Mouse (Mus musculus): ENCODE data around the gene Slc35b2. TPM values are rescaled to one million over a fixed set of nuclear protein-coding genes. Genes with fewer than 3 reads are reported as not detected.

The Slc35b2 gene
- total and polyA plus RNA-seq, 3 experiments, result 57.2 to 101 (median 73.9) TPM

GRCm38 (mm10) chr17:45582715-45583355 lies 19.2 kb downstream of the Slc35b2 start (continued):
- TF ChIP-seq HCFC1 (IDR thresholded peaks at IDR 0.05; ENCODE audit: low read depth, low read length) (peak; percentile 23; the same call in 1 of the 2 replicates), ZC3H11A (IDR thresholded peaks at IDR 0.05; ENCODE audit: low read depth, low read length) (no peak), ELF1 (IDR thresholded peaks at IDR 0.05; ENCODE audit: low read depth, low read length) (no peak), JUN (IDR thresholded peaks at IDR 0.05; ENCODE audit: insufficient read depth, low read depth, low read length) (no peak), ZKSCAN1 (IDR thresholded peaks at IDR 0.05; ENCODE audit: borderline replicate concordance, low read depth, low read length) (no peak), SMC3 (IDR thresholded peaks at IDR 0.05; ENCODE audit: low read depth, low read length) (peak; percentile 85), JUND (conservative IDR thresholded peaks at IDR 0.05; ENCODE audit: low read depth, low read length) (peak; percentile 56), SIN3A (IDR thresholded peaks at IDR 0.05; ENCODE audit: low read length) (0 out of 2 replicates have a peak, but pooled peaks have one; percentile 41)

GRCm38 (mm10) chr17:45584096-45584896 lies 20.6 kb downstream of the Slc35b2 start:
- Histone ChIP-seq H3K4me3 (replicated peaks in 1 of 3; ENCODE audit: low read depth in 2 of 3, low read length in 2 of 3, poor library complexity in 1 of 3) (no peak overlapping the region), H3K9me3 (replicated peaks; ENCODE audit: low read length) (peaks cover 10% of the 10 kb centered on the region), H3K4me1 (ENCODE audit: control insufficient read depth in 1 of 2, insufficient read depth in 2 of 2) (peaks cover 8 to 51% of the 10 kb centered on the region in 2 experiments), H3K79me2 (replicated peaks; ENCODE audit: control insufficient read depth, extremely low read depth, insufficient read depth, poor library complexity, severe bottlenecking) (no peaks in the 10 kb centered on the region), H3K36me3 (replicated peaks in 1 of 2; ENCODE audit: control insufficient read depth in 1 of 2, insufficient read depth in 1 of 2, low read length in 1 of 2) (peaks cover 21 to 49% of the 10 kb centered on the region in 2 experiments), H3K27me3 (replicated peaks) (no peaks in the 10 kb centered on the region), H3K9ac (ENCODE audit: insufficient read depth, low read depth) (no peak overlapping the region), H3K27ac (ENCODE audit: insufficient read depth, low read depth) (no peak overlapping the region), H3K4me2 (ENCODE audit: insufficient read depth, low read depth, poor library complexity, severe bottlenecking) (no peak overlapping the region)
- dilution Hi-C loops (cut with MboI; ENCODE audit: extremely low pct_ligation_motif_present, extremely low pct_unique_long_range_greater_than_20kb, low sequenced_read_pairs), result no loop called here
- TF ChIP-seq EP300 (IDR thresholded peaks at IDR 0.05; ENCODE audit: low read length) (no peak), IRF4 (IDR thresholded peaks at IDR 0.05; ENCODE audit: low read depth, low read length) (no peak), MYC (IDR thresholded peaks at IDR 0.05; ENCODE audit: low read depth, low read length) (no peak)
- DNase-seq (ENCODE audit: extremely low read depth), result peak; percentile 43
- in situ Hi-C loops (cut with MboI; ENCODE audit: low pct_ligation_motif_present, low pct_unique_long_range_greater_than_20kb, low sequenced_read_pairs), result no loop called here

- no peaks in the 10 kb centered on the region for H3K27me3 ChIP-seq (replicated peaks)
- H3K4me2 ChIP-seq (ENCODE audit: insufficient read depth, low read depth, poor library complexity, severe bottlenecking), result no peak overlapping the region
- TF ChIP-seq SMC3 (IDR thresholded peaks at IDR 0.05; ENCODE audit: low read depth, low read length) (peak; percentile 73), CTCF (conservative IDR thresholded peaks at IDR 0.05 in 1 of 2, IDR thresholded peaks at IDR 0.05 in 1 of 2; ENCODE audit: low read depth in 2 of 2, low read length in 2 of 2) (peak; percentile 73 to 89), CHD2 (IDR thresholded peaks at IDR 0.05; ENCODE audit: low read length) (no peak), ZMIZ1 (IDR thresholded peaks at IDR 0.05; ENCODE audit: low read depth, low read length) (no peak), RAD21 (IDR thresholded peaks at IDR 0.05; ENCODE audit: low read depth, low read length) (peak; percentile 77)
- in situ Hi-C loops (cut with MboI; ENCODE audit: low pct_ligation_motif_present, low pct_unique_long_range_greater_than_20kb, low sequenced_read_pairs), result loop anchor here (5.0 kb wide), 2 partner anchors 42 to 132 kb away; no protein-coding TSS in a partner anchor
- no peak overlapping the region for H3K9ac ChIP-seq (ENCODE audit: insufficient read depth, low read depth)
- H3K4me3 ChIP-seq (replicated peaks in 1 of 3; ENCODE audit: low read depth in 2 of 3, low read length in 2 of 3, poor library complexity in 1 of 3), result no peak overlapping the region
- H3K4me1 ChIP-seq (ENCODE audit: control insufficient read depth in 1 of 2, insufficient read depth in 2 of 2), result peaks cover 8 to 48% of the 10 kb centered on the region in 2 experiments
- peak; percentile 63 for DNase-seq (ENCODE audit: extremely low read depth)
- H3K27ac ChIP-seq (ENCODE audit: insufficient read depth, low read depth), result no peak overlapping the region
- H3K36me3 ChIP-seq (replicated peaks in 1 of 2; ENCODE audit: control insufficient read depth in 1 of 2, insufficient read depth in 1 of 2, low read length in 1 of 2), result peaks cover 28 to 57% of the 10 kb centered on the region in 2 experiments
- dilution Hi-C loops (cut with MboI; ENCODE audit: extremely low pct_ligation_motif_present, extremely low pct_unique_long_range_greater_than_20kb, low sequenced_read_pairs), result no loop called here
- peaks cover 10% of the 10 kb centered on the region for H3K9me3 ChIP-seq (replicated peaks; ENCODE audit: low read length)
- no peaks in the 10 kb centered on the region for H3K79me2 ChIP-seq (replicated peaks; ENCODE audit: control insufficient read depth, extremely low read depth, insufficient read depth, poor library complexity, severe bottlenecking)
Observed at GRCm38 (mm10) chr17:45584939-45585678, 21.4 kb downstream of the Slc35b2 start.

All from CH12.LX (cell line).